Mouse (Mus musculus): ENCODE measurements around the gene Ankrd16. TPM values are rescaled to one million over a fixed set of nuclear protein-coding genes. Genes with fewer than 3 reads are reported as not detected.

Ankrd16 gene
- polyA plus RNA-seq, 2 experiments from 2014 or later = 37.1 to 38.8 TPM

Other genes starting within 250 kb of the Ankrd16 start
- 10 to 100 TPM; 17.6 to 22.7 TPM for gene Pfkfb3, start 223.8 kb upstream of the Ankrd16 start, polyA plus RNA-seq (2017; shearing (Covaris generic))
- 10 to 100 TPM; 34.7 TPM for gene Rbm17, start 173.7 kb upstream of the Ankrd16 start, polyA plus RNA-seq (2017; shearing (Covaris generic))
- not detected for gene Gm17490, start 151.6 kb upstream of the Ankrd16 start, polyA plus RNA-seq (2017; shearing (Covaris generic))
- 100 to 1,000 TPM; 347 to 420 TPM for gene Il2ra, start 135.1 kb upstream of the Ankrd16 start, polyA plus RNA-seq (2017; shearing (Covaris generic))
- 10 to 100 TPM; 24.0 to 33.6 TPM for gene Il15ra, start 72.6 kb upstream of the Ankrd16 start, polyA plus RNA-seq (2017; shearing (Covaris generic))
- gene Fbh1, start 294 bp upstream of the Ankrd16 start, polyA plus RNA-seq (2017; shearing (Covaris generic)) = 10 to 100 TPM; 44.6 to 48.6 TPM